Mouse (Mus musculus) heart, adult 2 months (tissue): ENCODE data around the gene Lamc2. TPM values are rescaled to one million over a fixed set of nuclear protein-coding genes. Genes with fewer than 3 reads are reported as not detected.
A peak's percentile ranks its signal among the peaks of the same experiment; 100 is the strongest.

ENCODE experiments used
- DNase-seq, 2 experiments: peaks; one replicate each; pipeline ENCODE4 v3.0.0; 2021
- H3K27ac ChIP-seq: fragments of 200-600 bp; 2 replicates; pipeline ENCODE4 v1.8.1; 2022
- H3K27me3 ChIP-seq: fragments of 200-500 bp; 2 replicates; pipeline ENCODE4 v1.6.1; 2012; ENCODE audit warnings: mild to moderate bottlenecking, low read length, inconsistent platforms, mixed read lengths; ENCODE audit not compliant: control insufficient read depth, insufficient read depth
- H3K36me3 ChIP-seq: fragments of 200-500 bp; 2 replicates; pipeline ENCODE4 v1.6.1; 2012; ENCODE audit warnings: low read length, inconsistent platforms; ENCODE audit not compliant: control insufficient read depth, insufficient read depth
- H3K4me1 ChIP-seq: fragments of 200-500 bp; 2 replicates; pipeline ENCODE4 v1.6.1; 2011; ENCODE audit warnings: low read length; ENCODE audit not compliant: control insufficient read depth, insufficient read depth
- H3K4me3 ChIP-seq: fragments of 200-600 bp; 2 replicates; pipeline ENCODE4 v1.8.1; 2022
- H3K79me2 ChIP-seq: fragments of 200-500 bp; replicated peaks from 2 replicates; pipeline ENCODE4 v1.6.1; 2012; ENCODE audit warnings: mild to moderate bottlenecking, inconsistent platforms, low read length, moderate library complexity, mixed read lengths; ENCODE audit not compliant: control insufficient read depth, insufficient read depth
- H3K9ac ChIP-seq: fragments of 200-500 bp; 2 replicates; pipeline ENCODE4 v1.6.1; 2012; ENCODE audit warnings: low read depth, mild to moderate bottlenecking, control low read depth, inconsistent platforms, low read length, mixed read lengths
- CTCF ChIP-seq: fragments of 200-600 bp; IDR thresholded peaks from 2 replicates; pipeline ENCODE4 v1.8.1; 2022; ENCODE audit warnings: antibody characterized with exemption, mild to moderate bottlenecking, moderate library complexity
- EP300 ChIP-seq: fragments of 200-500 bp; IDR thresholded peaks from 2 replicates; pipeline ENCODE4 v1.6.1; 2011; ENCODE audit warnings: low read depth, low read length, control low read depth; ENCODE audit not compliant: insufficient read depth
- POLR2A ChIP-seq: fragments of 200-500 bp; IDR thresholded peaks from 2 replicates; pipeline ENCODE4 v1.6.1; 2011; ENCODE audit warnings: mild to moderate bottlenecking, low read depth, low read length, control low read depth; ENCODE audit not compliant: insufficient read depth
- WGBS: fragments of 180-500 bp; shearing (Covaris S2); methylation state at CpG from one replicate; pipeline ENCODE4 v1.1.7; 2018; 5-methylcytosine and 5-hydroxymethylcytosine counted together
- intact Hi-C: fragments of 180-260 bp; cut with DNase I; formaldehyde crosslinking; loops from one replicate; pipeline ENCODE4 v1.15.1; 2025
- polyA plus RNA-seq: library from polyadenylated mRNA; depleted of rRNA; stranded (reverse); fragments of >200 nt; gene quantifications from 2 replicates; pipeline ENCODE4 v1.2.3, GENCODE M21; 2012
- total RNA-seq, 2 experiments: library from RNA; stranded (reverse); gene quantifications; 2 replicates each; pipeline ENCODE4 v1.2.3; 2021

Lamc2 gene
- total and polyA plus RNA-seq, 3 experiments = 1.6 to 11.8 (median 9.3) TPM

DNA sequence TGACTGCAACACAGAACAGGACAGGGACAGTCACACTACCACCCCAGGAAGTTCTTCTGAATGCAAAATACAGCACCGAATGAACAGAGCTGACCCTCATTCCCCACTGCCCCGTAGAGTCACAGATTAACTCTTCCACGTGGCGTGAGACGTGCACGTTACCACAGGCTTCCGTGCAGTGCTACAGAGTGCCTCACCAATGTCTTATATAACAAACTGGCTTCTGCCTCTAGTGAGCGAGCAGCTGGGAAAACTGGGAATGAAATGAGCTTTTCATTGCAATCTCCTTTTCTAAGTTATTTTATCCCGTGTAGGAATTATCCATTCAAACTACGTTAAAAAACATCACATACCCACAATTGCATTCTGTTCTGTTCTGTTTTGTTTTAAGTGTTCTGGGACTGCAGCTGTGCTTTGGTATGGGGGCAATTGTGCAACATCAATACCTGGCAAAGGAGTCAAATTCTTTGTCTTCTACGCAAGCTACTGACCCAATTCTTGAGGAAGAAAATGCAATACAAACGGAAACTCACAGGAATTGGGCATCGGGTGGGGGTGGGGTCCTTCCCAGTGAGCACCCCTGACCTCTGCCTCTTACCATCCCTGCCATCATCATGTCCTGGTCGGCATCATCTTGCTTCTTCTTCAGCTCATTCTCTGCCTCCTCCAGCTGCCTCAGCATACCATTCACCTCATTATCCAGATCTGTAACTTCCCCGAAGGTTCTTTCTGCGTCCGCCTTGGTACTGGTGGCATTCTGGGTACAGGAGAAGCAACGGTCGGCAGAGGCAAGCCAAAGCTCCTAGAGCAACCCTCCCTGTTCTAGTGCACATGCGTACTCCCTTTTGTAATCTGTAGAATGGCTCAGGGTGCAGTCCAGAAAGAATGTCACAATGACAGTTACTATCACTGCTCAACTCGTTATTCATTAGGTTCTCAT, 39.8 kb upstream of the Lamc2 start:
- no peak overlapping the region for H3K9ac ChIP-seq
- peaks cover 15% of the 10 kb centered on the region for H3K36me3 ChIP-seq
- intact Hi-C loops = loop anchor here (5.0 kb wide), 2 partner anchors 99 to 106 kb away; partner anchors contain the start of gene Lamc1
- DNase-seq = peak in 1 of 2 experiments; percentile 38
- H3K27me3 ChIP-seq = no peaks in the 10 kb centered on the region
- H3K79me2 ChIP-seq = no peaks in the 10 kb centered on the region; the same call in 1 of the 2 replicates
- WGBS = 64% methylated on average over 21 of the region's 21 CpGs
- H3K4me3 ChIP-seq = no peak overlapping the region
- peak overlapping the region; percentile 82 for H3K27ac ChIP-seq
- H3K4me1 ChIP-seq = peaks cover 10% of the 10 kb centered on the region
- TF ChIP-seq POLR2A (no peak), EP300 (0 out of 2 replicates have a peak, but pooled peaks have one; percentile 15), CTCF (no peak)

DNA sequence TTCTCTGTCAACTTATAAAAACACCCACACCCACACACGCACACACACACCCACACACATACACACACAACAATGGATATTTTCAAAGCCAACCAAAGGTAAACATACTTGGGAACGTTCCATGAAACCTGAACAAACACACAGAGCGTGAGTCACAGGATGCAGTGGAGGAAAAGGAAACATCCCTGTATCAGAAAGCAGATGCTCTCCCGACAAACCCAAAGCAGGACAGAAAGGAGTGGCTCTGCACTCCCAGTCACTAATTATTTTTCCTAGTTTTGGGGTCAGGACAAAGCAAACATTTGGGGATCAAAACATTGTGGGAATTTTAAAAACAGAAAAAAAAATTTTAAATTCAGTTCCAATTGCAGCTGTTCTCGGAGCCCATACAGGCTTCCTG, 38.1 kb upstream of the Lamc2 start:
- TF ChIP-seq EP300 = peak; percentile 74; the same call in 1 of the 2 replicates
- no peak for TF ChIP-seq CTCF
- TF ChIP-seq POLR2A = peak; percentile 30; the same call in 1 of the 2 replicates
- WGBS = 35% methylated on average over 5 of the region's 5 CpGs
- Histone ChIP-seq H3K4me3 (no peak overlapping the region), H3K9ac (no peak overlapping the region), H3K4me1 (peaks cover 10% of the 10 kb centered on the region), H3K27ac (peak overlapping the region; percentile 82), H3K36me3 (peaks cover 15% of the 10 kb centered on the region), H3K27me3 (no peaks in the 10 kb centered on the region), H3K79me2 (no peaks in the 10 kb centered on the region; the same call in 1 of the 2 replicates)
- intact Hi-C loops = loop anchor here (5.0 kb wide), 2 partner anchors 122 to 163 kb away; no protein-coding TSS in a partner anchor
- peak in 1 of 2 experiments; percentile 39 for DNase-seq

DNA sequence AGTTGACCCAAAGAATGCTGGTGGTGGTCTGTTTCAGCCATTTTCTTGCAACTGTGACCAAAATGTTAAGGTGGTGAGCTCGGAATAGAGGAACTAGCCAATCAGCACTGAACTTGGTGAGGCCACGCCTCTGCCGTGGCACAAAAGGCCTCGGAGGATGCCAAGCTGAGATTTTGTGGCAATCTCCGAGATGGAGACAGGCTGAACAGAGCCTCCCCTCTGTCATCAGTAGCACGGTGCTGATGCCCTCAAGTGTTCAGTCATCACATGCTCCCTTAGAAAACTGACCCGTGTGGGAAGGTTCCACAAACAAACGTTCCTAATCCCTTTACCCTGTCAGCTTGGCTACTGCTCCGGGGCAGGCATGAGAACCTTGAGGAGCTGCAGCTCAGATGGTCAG, 33.1 kb upstream of the Lamc2 start:
- Histone ChIP-seq H3K4me1 (peaks cover 2% of the 10 kb centered on the region), H3K27ac (no peak overlapping the region), H3K79me2 (no peaks in the 10 kb centered on the region), H3K36me3 (peaks cover 4% of the 10 kb centered on the region), H3K9ac (no peak overlapping the region), H3K27me3 (no peaks in the 10 kb centered on the region), H3K4me3 (no peak overlapping the region)
- intact Hi-C loops = no loop called here
- 55% methylated on average over 9 of the region's 9 CpGs for WGBS
- TF ChIP-seq EP300 (no peak), CTCF (no peak), POLR2A (no peak)
- no peak for DNase-seq

DNA sequence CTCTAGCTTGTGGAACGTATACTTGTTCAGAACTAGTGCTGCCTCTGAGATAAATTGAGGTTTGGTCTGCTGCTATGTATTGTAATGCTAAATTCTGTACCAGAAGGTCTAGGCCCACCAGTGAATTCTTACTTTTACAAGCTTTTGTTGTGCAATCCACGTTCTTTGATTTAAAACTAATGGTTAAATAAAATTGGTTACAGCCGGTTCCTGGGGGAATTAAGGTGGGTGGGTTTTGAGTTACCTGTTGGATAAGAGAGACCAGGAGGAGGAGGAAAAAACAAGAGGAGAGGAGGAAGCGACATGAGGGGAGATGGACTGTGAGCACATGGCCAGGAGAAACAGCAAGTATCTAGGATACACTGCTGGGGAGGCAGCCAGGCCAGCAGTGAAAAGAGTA, 30.3 kb upstream of the Lamc2 start:
- Histone ChIP-seq H3K27me3 (no peaks in the 10 kb centered on the region), H3K9ac (no peak overlapping the region), H3K27ac (no peak overlapping the region), H3K79me2 (no peaks in the 10 kb centered on the region), H3K36me3 (no peaks in the 10 kb centered on the region), H3K4me1 (no peaks in the 10 kb centered on the region), H3K4me3 (no peak overlapping the region)
- no peak for DNase-seq
- TF ChIP-seq CTCF (no peak), POLR2A (no peak), EP300 (no peak)
- WGBS = 88% methylated on average over 4 of the region's 4 CpGs
- intact Hi-C loops = no loop called here

DNA sequence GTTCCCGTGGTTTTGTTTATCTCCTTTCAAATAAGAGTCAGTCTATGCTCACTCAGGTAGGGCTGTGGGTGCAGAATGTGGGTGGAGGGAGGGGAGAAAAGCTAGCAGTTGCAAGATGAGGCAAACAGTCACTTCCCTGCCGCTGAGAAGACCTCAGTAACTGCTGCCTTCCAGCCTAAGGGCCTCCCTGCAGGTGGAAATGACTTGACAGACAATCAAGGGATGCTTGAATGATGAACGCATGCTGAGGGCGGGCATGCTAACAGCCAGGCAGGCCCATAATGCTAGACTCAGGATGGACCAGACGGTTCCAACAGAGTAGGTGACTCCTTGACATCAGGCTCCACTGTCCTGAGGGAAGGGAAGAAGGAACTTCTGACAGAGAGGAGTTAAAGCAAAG, 29.4 kb upstream of the Lamc2 start:
- no peak overlapping the region for H3K9ac ChIP-seq
- WGBS = 75% methylated on average over 5 of the region's 5 CpGs
- H3K4me3 ChIP-seq = no peak overlapping the region
- no peaks in the 10 kb centered on the region for H3K79me2 ChIP-seq
- no peaks in the 10 kb centered on the region for H3K27me3 ChIP-seq
- H3K4me1 ChIP-seq = no peaks in the 10 kb centered on the region
- no peak for DNase-seq
- TF ChIP-seq EP300 = no peak
- no peak for TF ChIP-seq POLR2A
- no peak for TF ChIP-seq CTCF
- no peak overlapping the region for H3K27ac ChIP-seq
- no peaks in the 10 kb centered on the region for H3K36me3 ChIP-seq
- intact Hi-C loops = no loop called here

DNA sequence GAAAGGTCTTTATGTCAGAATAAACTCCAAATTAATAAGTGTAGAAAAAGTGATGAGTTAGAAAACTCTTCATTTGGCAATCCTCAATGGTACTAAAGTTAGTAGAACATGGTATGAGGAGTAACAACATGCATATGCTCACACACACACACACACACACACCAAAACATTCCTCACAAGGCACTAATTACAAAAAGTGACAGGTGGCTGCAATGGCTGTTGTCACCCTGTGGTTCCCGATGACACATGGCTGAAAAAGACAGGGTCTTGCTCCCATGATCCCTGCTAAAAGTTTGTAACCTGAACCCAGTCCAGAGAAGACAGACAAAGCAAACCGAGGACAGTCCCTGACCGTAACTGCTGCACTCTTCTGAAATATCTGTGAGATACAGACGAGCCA, 24.7 kb upstream of the Lamc2 start:
- Histone ChIP-seq H3K27me3 (no peaks in the 10 kb centered on the region), H3K79me2 (no peaks in the 10 kb centered on the region), H3K4me1 (no peaks in the 10 kb centered on the region), H3K9ac (no peak overlapping the region), H3K27ac (no peak overlapping the region), H3K4me3 (no peak overlapping the region), H3K36me3 (no peaks in the 10 kb centered on the region)
- WGBS = 49% methylated on average over 4 of the region's 4 CpGs
- DNase-seq = no peak
- intact Hi-C loops = no loop called here
- TF ChIP-seq CTCF (no peak), POLR2A (no peak), EP300 (no peak)
